Mouse (Mus musculus): ENCODE measurements around the gene Hacd4.

The Hacd4 gene

DNA sequence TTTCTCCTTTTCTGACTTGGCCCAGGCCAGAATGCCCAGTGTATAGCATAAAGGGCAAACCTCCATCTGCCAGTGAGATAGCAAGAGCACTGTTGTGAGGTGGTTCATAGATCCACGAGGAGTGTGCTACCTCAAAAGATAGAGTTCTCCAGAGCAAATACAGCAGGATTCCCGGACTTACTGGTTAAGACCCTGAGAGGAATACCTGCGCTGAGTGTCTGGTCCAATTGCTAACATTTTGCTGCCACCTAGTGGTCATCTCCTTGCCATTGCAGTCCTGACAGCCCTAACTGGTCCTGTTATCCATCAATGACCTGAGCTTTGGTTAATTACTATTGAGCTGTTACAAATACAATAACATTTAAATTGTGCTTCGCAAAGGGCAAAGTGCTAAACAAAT, 87.8 kb downstream of the Hacd4 start:
- CTCF ChIA-PET: interaction anchor here (0.9 kb wide), 1 partner anchor 983 kb away, joined by 4 read pairs; no protein-coding TSS in a partner anchor
